Mouse (Mus musculus): ENCODE measurements around the gene Elane. TPM values are rescaled to one million over a fixed set of nuclear protein-coding genes. Genes with fewer than 3 reads are reported as not detected.
A peak's percentile ranks its signal among the peaks of the same experiment; 100 is the strongest.

Gene Elane
- polyA plus RNA-seq (2014; fragmentation: Nextera tagmentation; extraction: Ambion mirVana): 0.64 and 2.0 TPM in 2 replicates

DNA sequence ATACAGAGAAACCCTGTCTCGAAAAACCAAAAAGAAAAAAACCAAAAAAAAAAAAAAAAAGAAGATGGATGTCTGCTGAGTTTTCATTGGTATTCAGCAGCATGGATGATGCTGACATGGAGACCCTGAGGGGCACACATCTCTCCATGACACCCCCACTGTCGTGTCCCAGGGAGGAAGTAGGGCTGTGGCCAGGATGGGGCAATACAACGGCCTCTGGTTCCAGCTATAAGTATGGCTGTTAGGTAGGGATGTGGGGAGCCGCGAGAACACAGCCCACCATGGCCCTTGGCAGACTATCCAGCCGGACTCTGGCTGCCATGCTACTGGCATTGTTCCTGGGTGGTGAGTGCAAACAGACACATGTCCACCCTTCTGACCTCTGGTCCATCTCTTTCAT lies at the start of gene Elane:
TSS of gene Elane (plus strand) at position 194 of the 400 bp plus-strand sequence.
- Histone ChIP-seq H3K4me2 (ENCODE audit: low read depth, low read length) (no peak within 1 kb of the TSS), H3K4me3 (ENCODE audit: low read depth, low read length) (no peak within 1 kb of the TSS), H3K27ac (replicated peaks; ENCODE audit: low read depth, low read length) (no peak within 1 kb of the TSS), H3K9me3 (ENCODE audit: control insufficient read depth, low read length) (no peaks in the 10 kb centered on the region), H3K9ac (ENCODE audit: low read depth, low read length) (no peak within 1 kb of the TSS), H3K4me1 (ENCODE audit: control insufficient read depth, insufficient read depth, low read length) (peaks cover 7% of the 10 kb centered on the region), H3K36me3 (ENCODE audit: control insufficient read depth, insufficient read depth, low read length) (no peaks in the 10 kb centered on the region), H3K27me3 (replicated peaks; ENCODE audit: control insufficient read depth, insufficient read depth, low read length) (no peaks in the 10 kb centered on the region)
- no peak for DNase-seq (ENCODE audit: low spot score)
- WGBS: 73% methylated on average over 6 of the region's 6 CpGs
- no peak for ATAC-seq (ENCODE audit: low read depth)

DNA sequence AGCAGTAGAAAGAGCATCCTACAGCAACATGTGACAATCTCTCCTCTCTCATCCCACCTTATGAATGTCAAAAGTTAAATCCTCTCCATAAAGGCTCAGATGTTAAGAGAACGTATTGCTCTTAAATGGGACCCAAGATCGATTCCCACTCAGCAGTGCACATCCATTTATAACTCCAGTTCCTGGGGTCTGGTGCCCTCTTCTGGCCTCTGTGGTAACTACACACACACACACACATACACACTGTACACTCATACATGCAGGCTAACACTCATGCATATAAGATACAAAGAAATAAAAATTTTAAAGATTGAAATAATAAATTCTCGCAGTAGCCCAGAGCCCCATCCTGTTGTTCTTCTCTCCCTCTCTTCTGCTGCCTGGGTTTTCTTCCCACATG lies 49.1 kb upstream of the Elane start:
- 97% methylated on average over 3 of the region's 3 CpGs for WGBS
- ATAC-seq (ENCODE audit: low read depth) (no peak), DNase-seq (ENCODE audit: low spot score) (no peak)
- H3K4me3 ChIP-seq (ENCODE audit: low read depth, low read length): no peak overlapping the region
- H3K4me2 ChIP-seq (ENCODE audit: low read depth, low read length): no peak overlapping the region
- H3K9me3 ChIP-seq (ENCODE audit: control insufficient read depth, low read length): no peaks in the 10 kb centered on the region
- no peaks in the 10 kb centered on the region for H3K27me3 ChIP-seq (replicated peaks; ENCODE audit: control insufficient read depth, insufficient read depth, low read length)
- no peaks in the 10 kb centered on the region for H3K36me3 ChIP-seq (ENCODE audit: control insufficient read depth, insufficient read depth, low read length)
- H3K9ac ChIP-seq (ENCODE audit: low read depth, low read length): no peak overlapping the region
- peaks cover 9% of the 10 kb centered on the region; the same call in 1 of the 2 replicates for H3K4me1 ChIP-seq (ENCODE audit: control insufficient read depth, insufficient read depth, low read length)
- H3K27ac ChIP-seq (replicated peaks; ENCODE audit: low read depth, low read length): no peak overlapping the region

DNA sequence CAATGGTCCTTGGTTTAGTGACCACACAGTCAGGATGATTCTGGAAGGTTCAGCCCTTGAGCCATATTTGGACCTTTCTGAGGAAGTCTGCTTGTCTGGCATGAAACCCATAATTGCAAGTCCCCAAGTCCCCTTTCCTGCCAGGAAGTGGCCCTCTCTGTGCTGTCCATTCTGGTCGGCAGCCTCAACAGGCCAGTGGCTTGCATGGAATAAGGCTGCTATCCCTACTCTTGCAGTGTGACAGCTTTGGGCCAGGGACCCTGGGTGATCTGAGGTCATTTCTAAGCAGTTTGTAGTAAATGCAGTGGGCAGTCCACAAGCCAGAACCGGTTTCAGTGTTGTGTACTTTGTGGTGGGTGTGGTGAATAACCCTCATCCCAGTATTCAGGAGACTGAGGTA lies 47.9 kb upstream of the Elane start:
- no peak for DNase-seq (ENCODE audit: low spot score)
- no peak overlapping the region for H3K4me3 ChIP-seq (ENCODE audit: low read depth, low read length)

DNA sequence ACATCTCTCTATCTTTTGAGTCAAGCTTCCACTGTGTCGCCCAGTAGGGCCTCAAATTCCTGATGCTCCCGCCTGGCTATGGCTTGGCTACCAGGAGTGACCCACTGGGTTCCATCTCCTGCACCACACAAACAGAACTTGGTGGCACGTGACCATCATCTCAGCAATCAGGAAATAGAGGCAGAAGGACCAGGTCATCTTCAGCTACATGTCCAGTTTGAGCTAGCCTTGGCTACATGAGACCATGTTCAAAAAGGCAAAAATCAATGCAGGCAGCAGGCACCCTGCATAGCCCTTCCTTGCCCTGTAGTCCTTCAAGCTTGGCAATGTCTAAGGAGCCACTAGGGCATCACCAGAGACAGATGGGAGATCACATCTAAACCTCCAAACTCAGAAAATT lies 46.0 kb upstream of the Elane start:
- Histone ChIP-seq H3K9me3 (ENCODE audit: control insufficient read depth, low read length) (no peaks in the 10 kb centered on the region), H3K9ac (ENCODE audit: low read depth, low read length) (no peak overlapping the region), H3K36me3 (ENCODE audit: control insufficient read depth, insufficient read depth, low read length) (no peaks in the 10 kb centered on the region), H3K4me2 (ENCODE audit: low read depth, low read length) (peak overlapping the region; percentile 76), H3K4me3 (ENCODE audit: low read depth, low read length) (no peak overlapping the region), H3K27ac (replicated peaks; ENCODE audit: low read depth, low read length) (peak overlapping the region; percentile 95), H3K4me1 (ENCODE audit: control insufficient read depth, insufficient read depth, low read length) (peaks cover 21% of the 10 kb centered on the region), H3K27me3 (replicated peaks; ENCODE audit: control insufficient read depth, insufficient read depth, low read length) (no peaks in the 10 kb centered on the region)
- ATAC-seq (ENCODE audit: low read depth) (no peak), DNase-seq (ENCODE audit: low spot score) (no peak)
- 87% methylated on average over 3 of the region's 3 CpGs for WGBS

More for the DNA sequence above, 47.9 kb upstream of the Elane start:
- Histone ChIP-seq H3K27ac (replicated peaks; ENCODE audit: low read depth, low read length) (no peak overlapping the region), H3K4me1 (ENCODE audit: control insufficient read depth, insufficient read depth, low read length) (peaks cover 13% of the 10 kb centered on the region), H3K36me3 (ENCODE audit: control insufficient read depth, insufficient read depth, low read length) (no peaks in the 10 kb centered on the region), H3K9me3 (ENCODE audit: control insufficient read depth, low read length) (no peaks in the 10 kb centered on the region), H3K4me2 (ENCODE audit: low read depth, low read length) (no peak overlapping the region), H3K27me3 (replicated peaks; ENCODE audit: control insufficient read depth, insufficient read depth, low read length) (no peaks in the 10 kb centered on the region), H3K9ac (ENCODE audit: low read depth, low read length) (no peak overlapping the region)
- ATAC-seq (ENCODE audit: low read depth): no peak
- WGBS: 58% methylated on average over 2 of the region's 2 CpGs

DNA sequence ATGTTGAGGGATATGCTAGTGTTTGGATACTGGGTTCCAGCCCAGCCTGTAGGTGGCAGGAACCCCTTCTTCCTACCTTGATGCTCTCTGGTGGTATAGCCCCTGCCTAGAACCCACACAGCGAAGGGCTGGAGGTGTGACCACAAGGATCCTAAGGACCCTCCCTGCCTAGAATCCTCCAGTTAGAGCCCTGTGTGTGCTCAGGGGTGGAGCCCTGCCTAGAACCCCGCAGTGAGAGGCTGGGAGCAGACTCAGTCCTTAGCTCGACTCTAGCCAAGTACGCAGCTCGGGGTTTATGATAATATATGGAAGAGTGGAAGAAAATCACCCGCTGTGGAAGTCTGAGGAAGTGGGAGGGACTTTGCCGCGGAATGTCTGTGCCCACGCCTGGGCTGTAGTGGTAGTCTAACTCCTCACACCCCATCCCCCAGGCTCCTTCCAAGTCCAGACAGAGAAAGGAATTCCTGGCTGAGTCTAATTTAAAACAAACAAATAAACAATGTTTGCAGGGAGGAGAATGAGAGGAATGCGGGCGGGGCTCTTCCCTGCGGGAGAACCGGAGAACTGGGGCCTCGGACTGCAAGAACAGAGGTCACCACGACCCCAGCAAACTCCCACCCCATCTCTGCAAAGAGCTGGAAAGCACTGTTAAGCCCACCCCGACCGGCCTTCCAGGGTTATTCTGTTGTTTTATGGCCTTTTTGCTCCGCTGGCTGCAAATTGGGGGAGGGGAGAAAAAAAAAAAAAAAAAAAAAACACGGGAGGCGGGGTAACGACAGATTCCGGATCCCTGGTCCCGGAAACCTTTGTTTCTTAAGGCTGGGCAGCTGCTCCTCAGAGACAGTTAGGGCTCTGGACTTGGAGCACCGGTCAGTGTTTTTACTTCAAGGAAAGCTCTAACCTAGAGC lies 45.1 kb upstream of the Elane start:
- Histone ChIP-seq H3K9me3 (ENCODE audit: control insufficient read depth, low read length) (no peaks in the 10 kb centered on the region), H3K27ac (replicated peaks; ENCODE audit: low read depth, low read length) (peak overlapping the region; percentile 95), H3K4me2 (ENCODE audit: low read depth, low read length) (peak overlapping the region; percentile 76), H3K4me3 (ENCODE audit: low read depth, low read length) (peak overlapping the region; percentile 39), H3K27me3 (replicated peaks; ENCODE audit: control insufficient read depth, insufficient read depth, low read length) (no peaks in the 10 kb centered on the region), H3K9ac (ENCODE audit: low read depth, low read length) (peak overlapping the region; percentile 62), H3K4me1 (ENCODE audit: control insufficient read depth, insufficient read depth, low read length) (peaks cover 21% of the 10 kb centered on the region), H3K36me3 (ENCODE audit: control insufficient read depth, insufficient read depth, low read length) (no peaks in the 10 kb centered on the region)
- peak; percentile 95 for DNase-seq (ENCODE audit: low spot score)
- ATAC-seq (ENCODE audit: low read depth): peak; percentile 94
- WGBS: under 1% methylated on average over 24 of the region's 24 CpGs

DNA sequence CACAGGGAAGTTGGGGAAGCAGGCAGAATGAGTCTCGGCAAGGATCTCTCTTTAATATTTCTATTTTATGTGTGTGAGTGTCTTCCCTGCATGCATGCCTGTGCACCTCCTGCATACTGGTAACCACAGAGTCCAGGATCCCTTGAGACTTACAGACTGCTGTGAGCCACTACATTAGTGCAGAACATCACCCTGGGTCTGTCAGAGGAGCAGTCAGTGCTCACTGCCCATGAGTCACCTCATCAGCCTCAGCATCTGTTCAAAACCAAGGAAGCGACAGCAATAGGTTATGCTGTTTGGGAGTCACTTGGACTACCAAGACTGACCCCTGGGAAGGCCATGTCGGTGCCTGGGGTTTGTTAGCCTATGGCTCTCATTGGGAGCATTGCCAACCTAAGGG lies 43.7 kb upstream of the Elane start:
- ATAC-seq (ENCODE audit: low read depth) (no peak), DNase-seq (ENCODE audit: low spot score) (no peak)
- no peaks in the 10 kb centered on the region for H3K9me3 ChIP-seq (ENCODE audit: control insufficient read depth, low read length)
- no peak overlapping the region for H3K4me2 ChIP-seq (ENCODE audit: low read depth, low read length)
- H3K9ac ChIP-seq (ENCODE audit: low read depth, low read length): no peak overlapping the region
- H3K27me3 ChIP-seq (replicated peaks; ENCODE audit: control insufficient read depth, insufficient read depth, low read length): no peaks in the 10 kb centered on the region
- H3K4me1 ChIP-seq (ENCODE audit: control insufficient read depth, insufficient read depth, low read length): peaks cover 21% of the 10 kb centered on the region
- H3K36me3 ChIP-seq (ENCODE audit: control insufficient read depth, insufficient read depth, low read length): no peaks in the 10 kb centered on the region
- peak overlapping the region; percentile 13; the same call in 1 of the 2 replicates for H3K27ac ChIP-seq (replicated peaks; ENCODE audit: low read depth, low read length)
- no peak overlapping the region for H3K4me3 ChIP-seq (ENCODE audit: low read depth, low read length)
- 67% methylated on average over 3 of the region's 3 CpGs for WGBS

DNA sequence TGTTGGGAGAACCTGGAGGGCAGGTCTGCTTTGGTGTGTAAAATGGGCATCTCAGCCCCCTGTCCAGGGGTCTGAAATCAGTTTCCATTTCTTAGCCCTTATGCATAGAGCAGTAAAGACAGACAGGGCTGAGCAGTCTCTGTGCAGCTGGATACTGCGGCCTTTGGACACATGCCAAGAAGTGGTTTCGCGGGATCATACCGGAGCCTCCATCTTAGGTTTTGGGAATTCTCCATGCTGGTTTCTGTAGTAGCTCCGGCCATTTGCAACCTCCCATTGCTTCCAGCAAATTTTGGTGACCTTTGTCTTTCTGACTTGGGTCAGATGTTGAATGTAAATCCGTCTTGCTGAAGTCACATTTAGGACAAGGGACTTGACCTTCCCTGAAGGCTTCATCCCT lies 42.6 kb upstream of the Elane start:
- WGBS: 40% methylated on average over 6 of the region's 6 CpGs
- Histone ChIP-seq H3K36me3 (ENCODE audit: control insufficient read depth, insufficient read depth, low read length) (no peaks in the 10 kb centered on the region), H3K4me3 (ENCODE audit: low read depth, low read length) (no peak overlapping the region), H3K9me3 (ENCODE audit: control insufficient read depth, low read length) (no peaks in the 10 kb centered on the region), H3K9ac (ENCODE audit: low read depth, low read length) (no peak overlapping the region), H3K27ac (replicated peaks; ENCODE audit: low read depth, low read length) (no peak overlapping the region), H3K27me3 (replicated peaks; ENCODE audit: control insufficient read depth, insufficient read depth, low read length) (no peaks in the 10 kb centered on the region), H3K4me1 (ENCODE audit: control insufficient read depth, insufficient read depth, low read length) (peaks cover 21% of the 10 kb centered on the region), H3K4me2 (ENCODE audit: low read depth, low read length) (no peak overlapping the region)
- DNase-seq (ENCODE audit: low spot score) (peak; percentile 74), ATAC-seq (ENCODE audit: low read depth) (no peak)

DNA sequence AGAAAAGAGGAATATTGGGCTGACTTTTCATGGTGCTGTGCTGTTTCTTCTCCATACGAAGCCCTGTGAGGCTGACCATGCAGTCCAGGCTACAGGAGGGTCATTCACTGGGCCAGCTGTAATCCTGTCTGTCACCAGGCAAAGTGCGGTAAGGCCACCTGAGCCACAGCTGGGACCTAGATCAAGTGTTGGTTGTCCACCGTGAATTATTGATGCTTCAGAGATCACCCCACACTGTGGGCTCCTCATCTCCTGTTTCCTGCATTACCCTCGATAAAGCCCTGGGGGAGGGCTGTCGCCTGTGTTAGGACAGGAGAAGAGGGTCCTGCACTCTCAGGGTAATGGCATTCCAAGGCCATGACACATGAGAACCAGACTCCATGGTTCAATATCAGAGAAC lies 39.5 kb upstream of the Elane start:
- H3K27me3 ChIP-seq (replicated peaks; ENCODE audit: control insufficient read depth, insufficient read depth, low read length): no peaks in the 10 kb centered on the region
- no peak overlapping the region for H3K4me3 ChIP-seq (ENCODE audit: low read depth, low read length)
- 53% methylated on average over 5 of the region's 5 CpGs for WGBS
- no peak overlapping the region for H3K27ac ChIP-seq (replicated peaks; ENCODE audit: low read depth, low read length)
- H3K9me3 ChIP-seq (ENCODE audit: control insufficient read depth, low read length): no peaks in the 10 kb centered on the region
- no peak for DNase-seq (ENCODE audit: low spot score)
- peaks cover 19% of the 10 kb centered on the region for H3K4me1 ChIP-seq (ENCODE audit: control insufficient read depth, insufficient read depth, low read length)
- no peaks in the 10 kb centered on the region for H3K36me3 ChIP-seq (ENCODE audit: control insufficient read depth, insufficient read depth, low read length)
- H3K4me2 ChIP-seq (ENCODE audit: low read depth, low read length): no peak overlapping the region
- no peak overlapping the region for H3K9ac ChIP-seq (ENCODE audit: low read depth, low read length)
- no peak for ATAC-seq (ENCODE audit: low read depth)

Measured in embryonic facial prominence, embryonic 14.5 days (tissue).